Comparison of ENCODE assay signal across 10 mouse cellular contexts in genomic region chr12:84670555-84670954, GRCm38 (mm10). TPM values are rescaled to one million over a fixed set of nuclear protein-coding genes. Genes with fewer than 3 reads are reported as not detected.
DNase-seq lines count a peak whose midpoint lies in the region; ATAC-seq and TF ChIP-seq lines count a peak whose summit lies in the region.
"Had no signal": no experiment of that assay in that cellular context is flagged by ENCODE, and none has a peak within 500 bp of the region (broad histone marks: within the 10 kb centered on the region; RNA-seq: fewer than 3 reads in every experiment).

No protein-coding gene starts in this region.

- H3K27me3 ChIP-seq in lung, embryonic 14.5 days (ENCODE audit: insufficient read depth, low read length) = no peaks in the 10 kb centered on the region

- H3K36me3 ChIP-seq in lung, embryonic 14.5 days (ENCODE audit: insufficient read depth) = no peaks in the 10 kb centered on the region

- WGBS in lung, embryonic 14.5 days = 77% methylated on average over 3 of the region's 3 CpGs

- H3K4me2 ChIP-seq in lung, embryonic 14.5 days = no peak overlapping the region

- DNase-seq in cerebellum, postnatal 14 days = peak; percentile 48 to 74
- no peak for DNase-seq in cerebellum, adult 8-10 months
- peak; percentile 21 for DNase-seq in lung, embryonic 14.5 days
- no peak for DNase-seq in lung, postnatal 10 days
- peak; percentile 88 for DNase-seq in R1 (ENCODE audit: low read depth, low spot score)
- DNase-seq in mesoderm, embryonic 11.5 days (ENCODE audit: low read depth, low spot score) = peak; percentile 43
- no peak for DNase-seq in gastrocnemius, postnatal 10 days
- no peak for DNase-seq in adrenal gland, adult 2 months
- DNase-seq: gastrocnemius, postnatal 25 days had no signal

- H3K27ac ChIP-seq in lung, embryonic 14.5 days (ENCODE audit: low read depth) = no peak overlapping the region

- no peak for ATAC-seq in lung, embryonic 14.5 days (ENCODE audit: insufficient read depth)
- ATAC-seq: inflammation-experienced regulatory T-cells, adult 6 months had no signal

- no peak overlapping the region for H3K9ac ChIP-seq in lung, embryonic 14.5 days

- no peaks in the 10 kb centered on the region for H3K4me1 ChIP-seq in lung, embryonic 14.5 days (ENCODE audit: insufficient read depth)

- no peaks in the 10 kb centered on the region for H3K9me3 ChIP-seq in lung, embryonic 14.5 days (ENCODE audit: low read depth, low read length)

- no peak overlapping the region for H3K4me3 ChIP-seq in lung, embryonic 14.5 days (ENCODE audit: low read depth, low read length)

- TF ChIP-seq CTCF in lung, embryonic 14.5 days (IDR thresholded peaks at IDR 0.05; ENCODE audit: low read depth) = peak; percentile 18

RNA-seq across cellular contexts. Expression of gene Syndig1l, which starts 28.1 kb away (rescaled TPM):
- polyA plus RNA-seq in lung, embryonic 14.5 days (2014; fragmentation: Nextera tagmentation; extraction: Ambion mirVana) = not detected in 2 replicates
- total RNA-seq in gastrocnemius, postnatal 10 days (2021) = not detected
- not detected for total RNA-seq in adrenal gland, adult 2 months (2021)
- not detected in 2 replicates for polyA plus RNA-seq in adrenal gland, adult 2 months (2012; rRNA removed)
- total RNA-seq: gastrocnemius, postnatal 25 days had no signal
- polyA plus RNA-seq: inflammation-experienced regulatory T-cells, adult 6 months had no signal

RNA-seq across cellular contexts. Expression of gene Vrtn, which starts 29.7 kb away (rescaled TPM):
- not detected in 2 replicates for polyA plus RNA-seq in lung, embryonic 14.5 days (2014; fragmentation: Nextera tagmentation; extraction: Ambion mirVana)
- not detected for total RNA-seq in gastrocnemius, postnatal 10 days (2021)
- not detected for total RNA-seq in adrenal gland, adult 2 months (2021)
- polyA plus RNA-seq in adrenal gland, adult 2 months (2012; rRNA removed) = not detected in 2 replicates
- total RNA-seq: gastrocnemius, postnatal 25 days had no signal
- polyA plus RNA-seq: inflammation-experienced regulatory T-cells, adult 6 months had no signal

RNA-seq across cellular contexts. Expression of gene Abcd4, which starts 53.3 kb away (rescaled TPM):
- 8.7 and 11.3 TPM in 2 replicates for polyA plus RNA-seq in lung, embryonic 14.5 days (2014; fragmentation: Nextera tagmentation; extraction: Ambion mirVana)
- total RNA-seq in gastrocnemius, postnatal 10 days (2021) = 1 to 10 TPM; 4.4 to 5.2 TPM
- total RNA-seq in adrenal gland, adult 2 months (2021) = 10 to 100 TPM; 12.1 to 12.4 TPM
- polyA plus RNA-seq in adrenal gland, adult 2 months (2012; rRNA removed) = 27.7 and 30.3 TPM in 2 replicates

Comparison
In these comparisons a context has a peak if more than half of its experiments do, and no peak if none do; other contexts are left out.
1. DNase-seq: peak in cerebellum, postnatal 14 days (2 of 2), lung, embryonic 14.5 days (single experiment), R1 (single experiment) and mesoderm, embryonic 11.5 days (single experiment); none in cerebellum, adult 8-10 months (single experiment), lung, postnatal 10 days (single experiment), gastrocnemius, postnatal 10 days (single experiment) and adrenal gland, adult 2 months (single experiment).